Mouse (Mus musculus): ENCODE measurements around the gene Tmem98. TPM values are rescaled to one million over a fixed set of nuclear protein-coding genes. Genes with fewer than 3 reads are reported as not detected.

The Tmem98 gene
- polyA plus RNA-seq, 1 experiment from 2014 or later = 111 TPM

GRCm38 (mm10) chr11:80854908-80855307 is 44.9 kb downstream of the Tmem98 start:
- no peaks in the 10 kb centered on the region for H3K36me3 ChIP-seq (ENCODE audit: control insufficient read depth, insufficient read depth, low read length)
- ATAC-seq (ENCODE audit: insufficient read depth, low FRiP score) = no peak
- 40% methylated on average over 7 of the region's 7 CpGs for WGBS
- no peaks in the 10 kb centered on the region for H3K9me3 ChIP-seq (replicated peaks; ENCODE audit: control insufficient read depth, low read length)
- H3K27me3 ChIP-seq (ENCODE audit: control insufficient read depth, insufficient read depth, low read length) = no peaks in the 10 kb centered on the region
- no peak overlapping the region for H3K27ac ChIP-seq (ENCODE audit: low read length)
- no peaks in the 10 kb centered on the region for H3K4me1 ChIP-seq (ENCODE audit: control insufficient read depth, insufficient read depth, low read length)
- no peak overlapping the region for H3K9ac ChIP-seq (ENCODE audit: low read length)
- no peak overlapping the region for H3K4me2 ChIP-seq (ENCODE audit: low read depth, low read length)
- no peak overlapping the region for H3K4me3 ChIP-seq (replicated peaks; ENCODE audit: low read length)

GRCm38 (mm10) chr11:80856827-80857226 is 46.9 kb downstream of the Tmem98 start:
- WGBS = 55% methylated on average over 2 of the region's 2 CpGs
- H3K9ac ChIP-seq (ENCODE audit: low read length) = no peak overlapping the region
- peak; percentile 54; the same call in 1 of the 2 replicates for ATAC-seq (ENCODE audit: insufficient read depth, low FRiP score)
- H3K27ac ChIP-seq (ENCODE audit: low read length) = peak overlapping the region; percentile 71
- no peak overlapping the region for H3K4me2 ChIP-seq (ENCODE audit: low read depth, low read length)
- no peaks in the 10 kb centered on the region for H3K36me3 ChIP-seq (ENCODE audit: control insufficient read depth, insufficient read depth, low read length)
- H3K9me3 ChIP-seq (replicated peaks; ENCODE audit: control insufficient read depth, low read length) = no peaks in the 10 kb centered on the region
- H3K4me3 ChIP-seq (replicated peaks; ENCODE audit: low read length) = no peak overlapping the region
- H3K4me1 ChIP-seq (ENCODE audit: control insufficient read depth, insufficient read depth, low read length) = no peaks in the 10 kb centered on the region
- no peaks in the 10 kb centered on the region for H3K27me3 ChIP-seq (ENCODE audit: control insufficient read depth, insufficient read depth, low read length)

- WGBS = 71% methylated on average over 10 of the region's 10 CpGs
- no peak within 1 kb of the TSS for H3K4me2 ChIP-seq (ENCODE audit: low read depth, low read length)
- ATAC-seq (ENCODE audit: insufficient read depth, low FRiP score) = no peak
These were observed 48.1 kb downstream of the Tmem98 start, which contains the start of gene Spaca3 for GRCm38 (mm10) chr11:80858065-80858464. Spaca3 (plus strand) TSS chr11:80858365.

GRCm38 (mm10) chr11:80862941-80863340 is 53.0 kb downstream of the Tmem98 start:
- no peaks in the 10 kb centered on the region for H3K27me3 ChIP-seq (ENCODE audit: control insufficient read depth, insufficient read depth, low read length)
- 94% methylated on average over 7 of the region's 7 CpGs for WGBS

More at GRCm38 (mm10) chr11:80858065-80858464, 48.1 kb downstream of the Tmem98 start, which contains the start of gene Spaca3:
- H3K4me3 ChIP-seq (replicated peaks; ENCODE audit: low read length) = no peak within 1 kb of the TSS
- no peaks in the 10 kb centered on the region for H3K27me3 ChIP-seq (ENCODE audit: control insufficient read depth, insufficient read depth, low read length)
- H3K4me1 ChIP-seq (ENCODE audit: control insufficient read depth, insufficient read depth, low read length) = no peaks in the 10 kb centered on the region
- no peaks in the 10 kb centered on the region for H3K9me3 ChIP-seq (replicated peaks; ENCODE audit: control insufficient read depth, low read length)
- H3K27ac ChIP-seq (ENCODE audit: low read length) = peak within 1 kb of the TSS; percentile 71
- H3K36me3 ChIP-seq (ENCODE audit: control insufficient read depth, insufficient read depth, low read length) = no peaks in the 10 kb centered on the region
- H3K9ac ChIP-seq (ENCODE audit: low read length) = no peak within 1 kb of the TSS

GRCm38 (mm10) chr11:80868039-80868438 is 58.1 kb downstream of the Tmem98 start:
- H3K4me1 ChIP-seq (ENCODE audit: control insufficient read depth, insufficient read depth, low read length) = no peaks in the 10 kb centered on the region
- H3K4me2 ChIP-seq (ENCODE audit: low read depth, low read length) = no peak overlapping the region
- H3K36me3 ChIP-seq (ENCODE audit: control insufficient read depth, insufficient read depth, low read length) = no peaks in the 10 kb centered on the region
- no peak overlapping the region for H3K27ac ChIP-seq (ENCODE audit: low read length)
- WGBS = 100% methylated on average over 1 of the region's 1 CpGs
- no peak overlapping the region for H3K9ac ChIP-seq (ENCODE audit: low read length)
- H3K9me3 ChIP-seq (replicated peaks; ENCODE audit: control insufficient read depth, low read length) = no peaks in the 10 kb centered on the region
- ATAC-seq (ENCODE audit: insufficient read depth, low FRiP score) = no peak
- no peak overlapping the region for H3K4me3 ChIP-seq (replicated peaks; ENCODE audit: low read length)
- no peaks in the 10 kb centered on the region for H3K27me3 ChIP-seq (ENCODE audit: control insufficient read depth, insufficient read depth, low read length)

More at GRCm38 (mm10) chr11:80862941-80863340, 53.0 kb downstream of the Tmem98 start:
- no peak overlapping the region for H3K4me3 ChIP-seq (replicated peaks; ENCODE audit: low read length)
- no peak overlapping the region for H3K9ac ChIP-seq (ENCODE audit: low read length)
- no peaks in the 10 kb centered on the region for H3K4me1 ChIP-seq (ENCODE audit: control insufficient read depth, insufficient read depth, low read length)
- H3K9me3 ChIP-seq (replicated peaks; ENCODE audit: control insufficient read depth, low read length) = no peaks in the 10 kb centered on the region
- ATAC-seq (ENCODE audit: insufficient read depth, low FRiP score) = no peak
- no peak overlapping the region for H3K27ac ChIP-seq (ENCODE audit: low read length)
- no peaks in the 10 kb centered on the region for H3K36me3 ChIP-seq (ENCODE audit: control insufficient read depth, insufficient read depth, low read length)
- no peak overlapping the region for H3K4me2 ChIP-seq (ENCODE audit: low read depth, low read length)

Other genes with a start within 250 kb of the Tmem98 start
- gene Myo1d, start 30.1 kb upstream of the Tmem98 start, polyA plus RNA-seq (2015; fragmentation: Nextera tagmentation; extraction: Ambion mirVana) = 31.7 and 33.8 TPM in 2 replicates
- gene Spaca3, start 48.2 kb downstream of the Tmem98 start, polyA plus RNA-seq (2015; fragmentation: Nextera tagmentation; extraction: Ambion mirVana) = not detected in 2 replicates

Data from stomach, embryonic 16.5 days (tissue).